Mouse (Mus musculus): ENCODE data around the gene Galnt3.

Galnt3 gene

DNA sequence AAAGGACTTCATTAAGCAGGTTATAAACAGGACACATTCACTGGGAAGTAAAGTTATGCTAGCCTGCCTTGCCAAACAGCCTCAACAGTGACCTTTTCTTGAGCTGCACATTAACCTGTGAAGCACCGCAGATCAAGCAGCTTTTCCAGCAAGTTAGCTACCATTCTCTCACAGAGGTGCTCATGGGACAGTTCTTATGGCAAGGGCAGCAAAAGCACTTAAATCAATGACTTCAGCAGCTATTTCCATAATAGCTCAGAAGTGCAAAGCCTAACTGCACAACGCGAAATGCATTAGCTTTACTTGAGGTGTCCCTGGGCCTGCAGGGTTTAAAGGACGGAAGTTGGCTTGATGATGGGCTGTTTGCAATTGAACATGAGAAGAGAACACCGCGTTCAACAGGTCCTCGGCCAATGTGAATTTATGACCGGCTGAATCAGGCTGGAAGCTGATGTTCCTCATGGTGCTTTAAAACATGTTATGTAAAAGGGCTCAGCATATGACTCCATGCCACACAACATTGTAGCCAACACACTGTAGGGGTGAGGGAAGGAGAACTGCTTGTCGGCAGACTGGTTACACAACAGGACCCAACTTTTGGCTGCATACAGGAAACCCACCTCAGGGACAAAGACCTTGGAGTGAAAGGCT, 16.8 kb downstream of the Galnt3 start:
- no peak for DNase-seq (ENCODE audit: low spot score in 2 of 2)

DNA sequence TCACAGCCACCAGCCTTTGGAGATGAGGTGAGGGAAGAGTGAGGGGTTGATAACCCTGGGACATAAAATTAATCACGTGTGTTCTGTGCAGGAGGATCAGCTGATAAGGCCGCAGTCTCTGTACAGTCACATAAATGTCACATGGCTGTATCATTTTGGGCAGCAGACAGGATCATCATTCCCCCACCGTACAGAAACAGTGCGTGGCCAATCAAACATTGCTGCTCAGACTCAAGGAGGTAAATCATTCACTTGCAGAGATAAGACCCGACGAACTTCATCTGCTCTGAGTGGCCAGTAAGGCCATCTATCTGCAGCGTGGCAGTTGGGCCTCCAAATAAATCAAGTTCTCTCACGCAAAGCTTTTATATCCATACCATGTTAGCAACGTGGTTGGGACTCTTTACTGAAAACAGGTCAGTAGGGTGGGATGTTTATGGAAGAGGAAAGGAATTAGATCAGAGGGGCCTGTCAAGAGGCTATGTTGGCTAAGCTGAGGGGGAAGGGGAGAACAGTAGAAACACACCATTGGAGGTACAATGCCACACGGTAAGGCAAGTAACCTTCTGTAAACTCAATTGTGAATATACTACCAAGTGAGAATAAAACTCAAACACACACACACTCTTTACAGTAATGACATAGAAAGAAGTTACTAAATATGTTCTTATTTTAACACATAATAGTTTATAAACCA, 20.9 kb downstream of the Galnt3 start:
- DNase-seq (ENCODE audit: low spot score in 2 of 2) = no peak

GRCm38 (mm10) chr2:66101686-66102304, 23.0 kb downstream of the Galnt3 start:
- DNase-seq (ENCODE audit: low spot score in 2 of 2) = no peak

DNA sequence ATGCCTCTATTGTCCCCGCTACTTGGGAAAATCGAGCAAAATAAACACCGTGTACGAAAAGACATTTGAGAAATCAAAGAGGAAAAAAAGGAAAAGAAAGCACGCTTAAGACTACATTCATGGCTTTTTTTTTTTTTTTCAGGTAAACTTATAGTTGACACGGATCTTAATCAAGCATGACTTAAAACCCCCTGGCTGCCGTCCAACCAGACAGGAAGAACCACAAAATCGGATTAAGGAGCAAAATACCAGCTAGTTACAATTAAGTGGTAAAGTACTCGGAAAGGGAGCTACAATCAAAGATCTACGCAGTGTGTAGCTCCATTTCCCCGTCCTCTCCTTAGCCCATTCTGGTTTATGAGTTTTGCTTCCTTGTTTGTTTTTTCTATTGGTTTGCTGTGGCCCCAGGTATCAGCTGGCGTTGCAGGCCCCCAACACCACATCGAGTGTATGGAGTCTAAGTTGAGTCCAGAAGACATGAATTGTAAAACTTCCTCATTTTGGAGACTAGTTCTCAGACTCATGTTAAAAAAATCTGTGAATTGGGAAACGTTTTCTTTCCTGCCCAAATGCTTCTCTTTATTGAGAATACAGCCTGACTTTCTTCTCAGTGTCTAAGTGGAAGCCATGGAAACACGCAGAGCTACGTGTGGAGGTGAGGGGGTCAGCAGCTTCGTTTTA, 24.0 kb downstream of the Galnt3 start:
- DNase-seq (ENCODE audit: low spot score in 2 of 2) = no peak

DNA sequence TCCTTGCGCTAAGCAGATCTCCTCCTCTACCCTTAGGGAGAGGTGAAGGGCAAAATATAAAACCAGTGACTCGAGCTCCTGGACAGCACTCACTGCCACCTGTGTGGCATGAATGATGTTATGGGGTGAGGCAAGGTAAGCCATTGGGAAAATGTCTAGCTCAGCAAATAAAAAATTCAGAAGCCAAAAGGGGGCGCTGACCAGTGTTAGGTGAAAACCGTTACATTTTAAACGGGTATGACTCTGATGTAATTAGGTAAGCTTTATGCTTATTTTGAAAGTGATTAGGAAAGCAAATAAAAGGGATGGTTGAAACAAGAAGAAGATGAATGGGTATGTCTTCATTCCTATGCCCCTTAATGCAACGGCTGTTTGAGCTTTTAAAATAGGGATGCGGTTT, 24.6 kb downstream of the Galnt3 start:
- DNase-seq (ENCODE audit: low spot score in 2 of 2) = no peak

DNA sequence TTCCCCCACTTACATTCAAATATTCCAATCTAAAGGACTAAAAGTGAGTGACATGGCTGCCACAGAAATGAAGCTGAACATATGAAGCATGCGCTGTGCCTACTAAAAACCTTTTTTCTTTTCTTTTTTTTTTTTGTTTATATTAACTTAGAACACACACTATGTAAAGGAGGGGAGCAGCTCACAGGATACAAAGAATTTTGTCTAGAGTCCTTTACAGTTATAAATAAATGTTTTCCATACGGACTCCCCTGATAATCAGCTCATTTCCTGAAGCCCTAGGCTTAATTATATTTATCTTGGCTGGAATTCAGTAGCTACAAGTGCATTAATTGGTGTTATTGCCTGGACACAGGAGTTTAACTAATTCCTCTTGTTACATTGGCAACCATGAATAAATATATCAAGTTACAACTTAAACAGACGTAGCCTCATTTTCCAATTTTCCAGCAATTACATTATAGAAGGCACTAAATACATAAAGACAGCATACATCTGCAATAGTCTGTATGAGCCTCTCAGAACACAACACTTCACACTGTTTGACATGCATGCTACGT, 30.1 kb downstream of the Galnt3 start:
- no peak for DNase-seq (ENCODE audit: low spot score in 2 of 2)

DNA sequence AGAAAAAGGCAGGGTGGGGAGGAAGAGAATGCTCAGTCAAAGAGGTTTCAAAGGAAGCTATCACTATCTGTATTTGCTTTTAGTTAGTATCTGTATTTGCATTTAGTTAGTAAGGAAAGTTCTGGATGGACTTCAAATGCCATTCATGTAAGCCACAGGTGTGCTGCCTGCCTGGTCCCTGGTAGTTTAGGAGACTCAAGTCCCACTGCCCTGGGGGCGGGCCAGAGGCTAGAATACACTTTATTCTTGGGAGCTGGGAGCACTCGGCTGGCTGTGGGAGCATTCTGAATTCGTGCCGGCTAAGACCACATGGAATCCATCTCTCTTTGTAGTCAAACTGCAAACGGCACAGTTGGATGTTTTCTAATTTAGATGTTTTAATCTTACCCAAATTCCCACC, 33.5 kb downstream of the Galnt3 start:
- DNase-seq (ENCODE audit: low spot score in 2 of 2) = no peak

DNA sequence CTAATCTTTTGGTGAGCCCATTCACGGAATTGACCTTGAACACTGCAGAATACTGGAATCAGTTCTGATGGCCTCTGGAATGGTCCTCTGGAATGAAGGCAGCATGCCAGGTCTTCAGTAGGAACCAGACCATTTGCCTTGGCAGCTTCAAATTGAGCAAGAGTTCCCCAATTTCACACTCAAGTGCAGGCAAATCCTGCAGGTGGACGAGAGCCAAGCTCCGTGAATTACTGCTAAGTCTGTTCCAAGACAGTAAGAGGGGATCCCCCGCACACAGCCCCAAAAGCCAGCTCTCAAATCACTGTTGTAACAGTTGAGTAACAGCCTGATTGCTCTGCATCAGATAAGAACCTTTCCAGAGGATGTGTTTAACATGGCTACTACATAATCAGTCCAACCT, 42.9 kb downstream of the Galnt3 start:
- no peak for DNase-seq (ENCODE audit: low spot score in 2 of 2)

DNA sequence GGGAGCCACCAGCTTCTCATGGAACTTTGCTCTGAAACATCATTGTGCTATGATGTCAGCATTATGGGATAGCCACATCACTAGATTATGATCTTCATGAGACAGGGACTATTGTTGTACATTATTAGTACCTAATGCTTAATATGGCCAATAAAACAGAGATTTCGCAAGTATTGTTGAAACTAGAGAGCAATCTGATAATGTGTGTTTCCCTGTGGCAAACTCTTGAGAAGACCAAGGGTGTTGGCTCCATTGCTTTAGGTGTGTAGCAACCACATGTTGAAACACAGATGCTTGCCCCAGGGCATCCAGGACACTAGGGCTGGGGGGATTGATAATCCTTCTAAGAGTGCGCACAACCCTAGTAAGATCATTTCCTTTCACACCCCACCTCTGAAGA, 44.1 kb downstream of the Galnt3 start:
- DNase-seq (ENCODE audit: low spot score in 2 of 2) = no peak

DNA sequence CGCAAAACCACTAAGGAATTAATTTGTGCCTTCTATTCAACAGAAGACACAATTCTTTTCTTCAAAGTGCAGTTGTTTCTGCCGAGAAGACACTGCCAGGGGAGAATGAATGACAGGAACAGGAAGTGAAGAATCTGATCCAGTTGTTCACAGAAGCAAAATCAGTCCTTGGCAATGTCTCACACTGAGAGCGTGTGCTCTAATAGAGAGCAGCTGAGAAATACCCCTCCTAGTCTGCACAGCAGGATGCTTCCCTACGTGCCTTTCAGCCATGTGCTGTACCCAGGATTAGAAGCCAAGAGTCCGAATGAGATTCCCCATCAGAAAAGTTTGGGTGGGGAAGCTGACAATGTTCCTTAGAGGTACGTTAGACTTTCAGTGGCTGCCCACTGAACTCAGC, 55.3 kb downstream of the Galnt3 start:
- DNase-seq (ENCODE audit: low spot score in 2 of 2) = no peak

DNA sequence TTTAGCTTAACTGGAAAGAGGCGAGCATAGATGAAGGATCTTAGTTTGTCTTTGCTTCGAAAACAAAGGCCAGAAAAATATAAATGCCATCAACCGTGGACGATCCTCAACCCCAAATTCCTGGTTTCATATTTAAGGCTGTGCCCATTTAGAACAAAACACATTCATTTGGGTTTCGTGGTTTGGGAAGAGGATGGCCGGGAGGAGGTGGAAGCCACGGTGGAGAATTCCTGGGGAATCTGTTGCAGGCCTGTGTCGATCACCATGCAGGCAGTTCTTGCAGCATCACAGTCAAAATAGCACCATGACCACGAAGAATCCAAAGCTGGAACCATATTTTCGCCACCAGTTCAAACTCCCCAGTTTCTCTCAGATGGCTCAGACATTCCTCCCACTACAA, 61.5 kb downstream of the Galnt3 start:
- no peak for DNase-seq (ENCODE audit: low spot score in 2 of 2)

GRCm38 (mm10) chr2:66044405-66045089, 80.2 kb downstream of the Galnt3 start:
- no peak for DNase-seq (ENCODE audit: low spot score in 2 of 2)

DNA sequence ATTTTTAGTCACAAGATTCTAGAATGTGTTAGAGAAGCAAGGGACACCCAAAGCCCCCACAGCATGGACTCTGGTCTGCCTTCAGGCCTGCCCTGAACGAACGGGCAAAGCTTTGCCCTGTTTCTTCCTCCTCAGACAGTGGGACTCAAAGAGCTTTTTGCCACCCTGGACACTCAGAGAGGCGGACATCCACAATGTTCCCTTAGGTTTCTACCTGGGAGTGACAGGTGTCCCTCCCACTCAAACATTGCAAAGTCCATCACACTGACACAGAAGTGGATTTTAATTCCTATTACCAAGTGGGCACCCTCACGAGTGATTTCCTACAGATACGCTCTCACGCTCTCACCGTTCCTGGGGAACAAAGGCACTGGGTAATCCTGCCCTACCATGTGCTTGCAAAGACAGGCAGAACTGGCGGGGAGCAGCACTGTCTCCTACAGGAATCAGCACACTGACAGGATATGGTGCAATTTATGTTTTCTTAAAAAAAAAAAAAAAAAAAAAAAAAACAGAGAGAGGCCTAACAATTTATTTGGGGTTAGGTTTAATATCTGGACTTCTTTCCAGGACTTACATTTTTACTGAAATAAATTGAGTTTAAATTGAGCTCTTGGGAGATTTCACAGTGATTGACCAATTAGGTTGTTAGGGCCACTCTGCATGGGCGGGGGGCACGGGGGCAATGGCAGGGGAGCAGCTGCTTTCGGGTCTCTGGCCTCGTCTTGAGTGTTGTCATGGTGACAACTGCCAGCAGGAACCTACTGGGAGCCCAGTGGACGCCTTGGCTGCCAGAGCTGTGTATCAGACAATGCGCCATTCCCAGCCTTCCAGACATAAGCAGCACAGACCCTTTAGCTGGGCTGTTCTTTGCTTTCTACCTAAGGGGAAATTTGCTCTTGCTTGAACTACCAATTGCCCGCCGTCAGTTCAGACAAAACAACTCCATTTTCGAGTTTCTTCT, 81.1 kb downstream of the Galnt3 start:
- DNase-seq (ENCODE audit: low spot score in 2 of 2) = no peak

- no peak for DNase-seq (ENCODE audit: low spot score in 2 of 2)
Observed at GRCm38 (mm10) chr2:66041917-66042419, 82.8 kb downstream of the Galnt3 start.

GRCm38 (mm10) chr2:66041203-66041916, 83.4 kb downstream of the Galnt3 start:
- DNase-seq (ENCODE audit: low spot score in 2 of 2) = no peak

GRCm38 (mm10) chr2:66040611-66041010, 84.2 kb downstream of the Galnt3 start:
- no peak for DNase-seq (ENCODE audit: low spot score in 2 of 2)

GRCm38 (mm10) chr2:66034907-66035679, 89.7 kb downstream of the Galnt3 start:
- DNase-seq (ENCODE audit: low spot score in 2 of 2) = no peak

All from urinary bladder, postnatal 36 days (tissue).